Mouse (Mus musculus) cerebellum, adult 8-10 months (tissue): ENCODE data around the gene Hoxc8.

Experiments used
- DNase-seq: peaks from one replicate; pipeline ENCODE4 v3.0.0; 2022

Gene Hoxc8

GRCm38 (mm10) chr15:102990461-102991397 is at the start of gene Hoxc8:
TSS of gene Hoxc8 (plus strand) at chr15:102990607.
- no peak for DNase-seq

- DNase-seq = no peak
Observed at GRCm38 (mm10) chr15:102942739-102943467, 47.5 kb upstream of the Hoxc8 start.

- DNase-seq = no peak
Observed at GRCm38 (mm10) chr15:102943468-102943813, 47.0 kb upstream of the Hoxc8 start.

- no peak for DNase-seq
Observed at GRCm38 (mm10) chr15:102945185-102946077, 45.0 kb upstream of the Hoxc8 start.

GRCm38 (mm10) chr15:102947276-102947675 is 43.1 kb upstream of the Hoxc8 start:
- DNase-seq = no peak

- DNase-seq = no peak
Observed at GRCm38 (mm10) chr15:102948842-102949241, 41.6 kb upstream of the Hoxc8 start.

- DNase-seq = no peak
Observed at GRCm38 (mm10) chr15:102949696-102950095, 40.7 kb upstream of the Hoxc8 start.

GRCm38 (mm10) chr15:102950877-102951276 is 39.5 kb upstream of the Hoxc8 start:
- DNase-seq = no peak

- no peak for DNase-seq
Observed at GRCm38 (mm10) chr15:102953561-102953960, 36.8 kb upstream of the Hoxc8 start.

- DNase-seq = no peak
Observed at GRCm38 (mm10) chr15:102954192-102955006, 36.0 kb upstream of the Hoxc8 start, which contains the start of gene Hoxc11. TSS of gene Hoxc11 (plus strand) at chr15:102954427.

GRCm38 (mm10) chr15:102955007-102955382 is 35.4 kb upstream of the Hoxc8 start:
- no peak for DNase-seq

GRCm38 (mm10) chr15:102955833-102956640 is 34.4 kb upstream of the Hoxc8 start:
- DNase-seq = no peak

GRCm38 (mm10) chr15:102956906-102957305 is 33.5 kb upstream of the Hoxc8 start:
- no peak for DNase-seq

- no peak for DNase-seq
Observed at GRCm38 (mm10) chr15:102959663-102960191, 30.7 kb upstream of the Hoxc8 start.

GRCm38 (mm10) chr15:102961728-102962127 is 28.7 kb upstream of the Hoxc8 start:
- DNase-seq = no peak

GRCm38 (mm10) chr15:102962492-102962891 is 27.9 kb upstream of the Hoxc8 start:
- no peak for DNase-seq

GRCm38 (mm10) chr15:102963259-102963658 is 27.1 kb upstream of the Hoxc8 start:
- no peak for DNase-seq

GRCm38 (mm10) chr15:102963671-102964640 is 26.5 kb upstream of the Hoxc8 start:
- no peak for DNase-seq
